Mouse (Mus musculus) testis, adult 2 months (tissue): ENCODE data around the gene Jazf1.

Experiments used
- CTCF ChIP-seq: fragments of 200-500 bp; IDR thresholded peaks from 2 replicates; pipeline ENCODE4 v1.5.1; 2012; ENCODE audit warnings: low read depth, mild to moderate bottlenecking, inconsistent platforms, low read length, moderate library complexity; ENCODE audit not compliant: control insufficient read depth, insufficient read depth, insufficient replicate concordance
- POLR2A ChIP-seq: fragments of 200-500 bp; IDR thresholded peaks from 2 replicates; pipeline ENCODE4 v1.6.1; 2012; ENCODE audit warnings: low read depth, mild to moderate bottlenecking, inconsistent platforms, low read length, moderate library complexity; ENCODE audit not compliant: control insufficient read depth

GRCm38 (mm10) chr6:52795029-52795841 lies 273.2 kb downstream of the Jazf1 start:
- TF ChIP-seq CTCF: no peak
- no peak for TF ChIP-seq POLR2A
